9 mouse cellular contexts compared by ENCODE assay signal in the genomic region with DNA sequence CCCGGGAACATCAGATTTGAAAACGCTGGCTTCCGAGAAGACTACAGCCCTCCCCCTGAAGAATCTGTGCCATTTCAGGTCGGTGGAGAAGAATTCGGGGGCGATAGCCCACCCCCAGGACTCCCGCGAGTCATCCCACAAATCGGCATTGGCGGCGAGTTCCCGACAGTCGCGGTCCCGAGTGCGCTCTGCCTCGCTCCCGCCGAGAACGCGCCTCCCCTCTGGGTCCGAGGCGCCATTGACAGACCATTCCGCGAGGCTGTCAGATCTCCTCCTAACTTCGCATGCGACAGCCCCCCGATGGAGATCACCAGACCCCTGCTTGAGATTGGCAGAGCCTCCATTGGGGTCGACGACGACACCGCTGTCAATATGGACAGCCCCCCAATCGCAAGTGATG. TPM values are rescaled to one million over a fixed set of nuclear protein-coding genes. Genes with fewer than 3 reads are reported as not detected.
DNase-seq lines count a peak whose midpoint lies in the region; ATAC-seq lines count a peak whose summit lies in the region.
"Had no signal": no experiment of that assay in that cellular context is flagged by ENCODE, and none has a peak within 500 bp of the region (broad histone marks: within the 10 kb centered on the region; RNA-seq: fewer than 3 reads in every experiment).

No protein-coding gene starts in this region.

- intact Hi-C loops in heart, postnatal 10 days (cut with DNase I) = loop anchor here (5.0 kb wide), 3 partner anchors 221 to 711 kb away; partner anchors contain the start of gene Stx16

- peaks cover 1% of the 10 kb centered on the region; the same call in 1 of the 2 replicates for H3K4me1 ChIP-seq in heart, embryonic 11.5 days (ENCODE audit: control insufficient read depth, insufficient read depth, low read length)
- peaks cover 2% of the 10 kb centered on the region; the same call in 1 of the 2 replicates for H3K4me1 ChIP-seq in hindbrain, embryonic 14.5 days (replicated peaks; ENCODE audit: control insufficient read depth, insufficient read depth, low read length)
- H3K4me1 ChIP-seq in midbrain, embryonic 11.5 days (ENCODE audit: control insufficient read depth, insufficient read depth, low read length) = peaks cover 3% of the 10 kb centered on the region; the same call in 1 of the 2 replicates

- no peaks in the 10 kb centered on the region for H3K36me3 ChIP-seq in heart, embryonic 11.5 days (ENCODE audit: control insufficient read depth, insufficient read depth, low read length)
- H3K36me3 ChIP-seq in hindbrain, embryonic 14.5 days (replicated peaks; ENCODE audit: control insufficient read depth, insufficient read depth) = no peaks in the 10 kb centered on the region
- H3K36me3 ChIP-seq in midbrain, embryonic 11.5 days (ENCODE audit: control insufficient read depth, insufficient read depth, low read length) = no peaks in the 10 kb centered on the region

- H3K27me3 ChIP-seq in heart, embryonic 11.5 days (ENCODE audit: control insufficient read depth, insufficient read depth, low read length) = peaks cover 21% of the 10 kb centered on the region
- peaks cover 41% of the 10 kb centered on the region for H3K27me3 ChIP-seq in hindbrain, embryonic 14.5 days (ENCODE audit: control insufficient read depth, insufficient read depth, low read length)
- peaks cover 33% of the 10 kb centered on the region for H3K27me3 ChIP-seq in midbrain, embryonic 11.5 days (ENCODE audit: control insufficient read depth, insufficient read depth, low read length)

- 44% methylated on average over 33 of the region's 33 CpGs for whole genome bisulfite sequencing in heart, embryonic 11.5 days (ENCODE audit: insufficient replicate concordance)
- WGBS in hindbrain, embryonic 14.5 days = 59% methylated on average over 33 of the region's 33 CpGs
- WGBS in midbrain, embryonic 11.5 days = 48% methylated on average over 33 of the region's 33 CpGs

- peaks cover 54% of the 10 kb centered on the region for H3K9me3 ChIP-seq in heart, embryonic 11.5 days (replicated peaks; ENCODE audit: control insufficient read depth, low read length)
- peaks cover 65% of the 10 kb centered on the region for H3K9me3 ChIP-seq in hindbrain, embryonic 14.5 days (ENCODE audit: control insufficient read depth, low read length)
- peaks cover 21% of the 10 kb centered on the region for H3K9me3 ChIP-seq in midbrain, embryonic 11.5 days (ENCODE audit: control insufficient read depth, low read length)

- H3K27ac ChIP-seq in heart, embryonic 11.5 days (ENCODE audit: low read depth, low read length) = no peak overlapping the region
- H3K27ac ChIP-seq in hindbrain, embryonic 14.5 days = no peak overlapping the region
- no peak overlapping the region for H3K27ac ChIP-seq in midbrain, embryonic 11.5 days (ENCODE audit: low read depth, low read length)

- DNase-seq in heart, postnatal 10 days = no peak
- peak; percentile 51 for DNase-seq in ZHBTc4 (ENCODE audit: low read depth, low spot score)
- DNase-seq in hindbrain, embryonic 14.5 days (ENCODE audit: low spot score) = no peak
- DNase-seq in midbrain, embryonic 11.5 days (ENCODE audit: low spot score, missing footprints) = no peak
- DNase-seq in frontal cortex, postnatal 36 days (ENCODE audit: low spot score in 2 of 2) = no peak
- no peak for DNase-seq in spleen, postnatal 4 days (ENCODE audit: low spot score in 2 of 2)
- DNase-seq in right cerebral cortex, postnatal 36 days (ENCODE audit: low spot score in 2 of 2) = no peak
- DNase-seq: B cell, adult 2 months had no signal

- H3K4me3 ChIP-seq in heart, embryonic 11.5 days (ENCODE audit: low read depth, low read length) = peak overlapping the region; percentile 46
- H3K4me3 ChIP-seq in hindbrain, embryonic 14.5 days (replicated peaks; ENCODE audit: low read length) = peak overlapping the region; percentile 25; the same call in 1 of the 2 replicates
- H3K4me3 ChIP-seq in midbrain, embryonic 11.5 days (ENCODE audit: low read depth, low read length) = no peak overlapping the region

- no peak for ATAC-seq in heart, embryonic 11.5 days (replicated peaks; ENCODE audit: insufficient number of reproducible peaks, low FRiP score, low TSS enrichment)
- no peak for ATAC-seq in hindbrain, embryonic 14.5 days (ENCODE audit: low FRiP score)
- ATAC-seq in midbrain, embryonic 11.5 days (ENCODE audit: low FRiP score) = no peak

- H3K9ac ChIP-seq in heart, embryonic 11.5 days (ENCODE audit: low read depth, low read length) = no peak overlapping the region
- H3K9ac ChIP-seq in hindbrain, embryonic 14.5 days = no peak overlapping the region
- no peak overlapping the region for H3K9ac ChIP-seq in midbrain, embryonic 11.5 days (ENCODE audit: low read length)

- H3K4me2 ChIP-seq in heart, embryonic 11.5 days = peak overlapping the region; percentile 75
- peak overlapping the region; percentile 47 for H3K4me2 ChIP-seq in hindbrain, embryonic 14.5 days (replicated peaks)
- H3K4me2 ChIP-seq in midbrain, embryonic 11.5 days = peak overlapping the region; percentile 52; the same call in 1 of the 2 replicates

RNA-seq across cellular contexts. Expression of gene Gnas, which starts 14.4 kb away (rescaled TPM):
- 1,095 and 1,127 TPM in 2 replicates for polyA plus RNA-seq in heart, embryonic 11.5 days (2014; fragmentation: Nextera tagmentation; extraction: Ambion mirVana)
- 1,000 to 10,000 TPM; 1,834 to 2,103 TPM for total RNA-seq in heart, postnatal 10 days (2021)
- polyA plus RNA-seq in hindbrain, embryonic 14.5 days (2014; fragmentation: Nextera tagmentation; extraction: Ambion mirVana) = 1,800 and 1,897 TPM in 2 replicates
- polyA plus RNA-seq in midbrain, embryonic 11.5 days (2014; fragmentation: Nextera tagmentation; extraction: Ambion mirVana) = 1,087 and 1,162 TPM in 2 replicates

RNA-seq across cellular contexts. Expression of gene Gm20721, which starts 48.0 kb away (rescaled TPM):
- polyA plus RNA-seq in heart, embryonic 11.5 days (2014; fragmentation: Nextera tagmentation; extraction: Ambion mirVana) = 5.6 and 8.6 TPM in 2 replicates
- total RNA-seq in heart, postnatal 10 days (2021) = 1 to 10 TPM; 2.4 to 2.8 TPM
- 8.6 and 10.9 TPM in 2 replicates for polyA plus RNA-seq in hindbrain, embryonic 14.5 days (2014; fragmentation: Nextera tagmentation; extraction: Ambion mirVana)
- 9.5 and 15.7 TPM in 2 replicates for polyA plus RNA-seq in midbrain, embryonic 11.5 days (2014; fragmentation: Nextera tagmentation; extraction: Ambion mirVana)
